Mouse (Mus musculus) adrenal gland, adult 2 months (tissue): Measurements from ENCODE around the gene Tchp. TPM values are rescaled to one million over a fixed set of nuclear protein-coding genes. Genes with fewer than 3 reads are reported as not detected.

Source experiments
- DNase-seq: peaks from one replicate; pipeline ENCODE4 v3.0.0; 2021
- polyA plus RNA-seq: library from polyadenylated mRNA; depleted of rRNA; stranded (reverse); fragments of >200 nt; gene quantifications from 2 replicates; pipeline ENCODE4 v1.2.3, GENCODE M21; 2012
- total RNA-seq, 2 experiments: library from RNA; stranded (reverse); gene quantifications; 2 replicates each; pipeline ENCODE4 v1.2.3; 2021

Tchp gene
- total and polyA plus RNA-seq, 3 experiments, result 5.5 to 14.2 (median 7.6) TPM

DNA sequence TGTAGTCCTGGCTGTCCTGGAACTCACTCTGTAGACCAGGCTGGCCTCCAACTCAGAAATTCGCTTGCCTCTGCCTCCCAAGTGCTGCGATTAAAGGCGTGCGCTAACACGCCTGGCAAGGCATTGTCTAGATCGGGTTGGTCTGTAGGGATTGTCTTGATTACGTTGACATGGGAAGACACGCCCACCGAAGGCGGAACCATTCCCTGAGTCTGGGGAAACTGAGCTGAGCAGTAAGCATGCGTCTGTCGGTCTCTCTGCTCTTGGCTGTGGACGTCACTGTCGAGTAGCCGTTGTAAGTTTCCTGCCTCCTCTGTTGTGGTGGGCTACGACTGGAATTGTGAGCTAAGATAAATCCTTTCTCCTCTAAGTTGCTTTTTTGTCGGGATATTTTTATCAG lies 10.6 kb upstream of the Tchp start:
- DNase-seq, result no peak

DNA sequence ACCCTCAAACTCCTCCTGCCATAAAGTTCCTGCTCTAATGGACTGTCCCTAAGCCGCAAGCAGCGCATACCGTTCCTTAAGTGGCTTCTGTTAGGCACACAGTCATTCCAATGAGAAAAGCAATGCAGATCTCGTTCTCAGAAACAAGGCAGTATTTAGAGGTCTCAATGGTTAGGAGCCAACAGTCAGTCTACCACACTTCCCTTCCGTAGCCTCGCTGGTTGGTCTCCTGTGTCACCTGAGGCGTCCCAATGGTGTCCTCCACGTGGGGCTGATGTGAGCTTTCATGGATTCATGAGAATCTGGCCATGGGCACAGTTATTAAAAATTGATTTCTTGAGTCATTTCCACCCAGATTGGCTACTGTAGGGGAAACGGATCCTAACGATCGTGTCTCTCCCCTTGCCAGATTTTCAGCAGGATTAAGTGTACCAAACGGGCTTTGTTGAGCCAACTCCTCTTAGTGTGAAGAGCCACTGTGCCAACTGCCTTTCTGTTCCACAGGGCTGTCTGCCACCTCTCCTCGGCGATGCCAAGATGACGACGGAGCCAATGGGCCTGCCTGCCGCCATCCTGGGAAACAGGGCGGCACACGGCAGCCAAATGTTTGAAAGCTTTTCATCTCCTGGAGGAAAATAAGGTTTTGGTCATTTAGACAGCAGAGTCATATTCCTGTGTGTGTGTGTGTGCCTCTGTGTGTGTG lies 9.4 kb upstream of the Tchp start:
- DNase-seq, result peak; percentile 33

DNA sequence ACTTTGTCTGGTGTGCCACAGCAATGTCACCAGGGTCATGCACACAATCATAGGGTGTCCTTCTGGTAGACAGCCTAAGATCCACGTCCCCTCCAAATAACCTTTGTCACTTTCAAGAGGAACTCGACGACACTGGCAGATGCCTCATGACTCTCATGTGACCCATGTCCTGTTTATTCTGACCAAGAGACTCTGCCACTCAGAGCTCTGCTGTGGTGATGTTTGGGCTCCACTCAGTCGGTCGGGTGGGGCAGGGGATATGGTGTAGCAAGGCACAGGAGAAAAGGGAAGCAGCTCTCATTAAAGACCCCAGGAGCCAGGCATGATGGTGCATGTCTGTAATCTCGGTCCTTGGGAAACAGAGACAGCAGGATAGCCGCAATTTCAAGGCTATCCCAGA lies 8.5 kb upstream of the Tchp start:
- no peak for DNase-seq

DNA sequence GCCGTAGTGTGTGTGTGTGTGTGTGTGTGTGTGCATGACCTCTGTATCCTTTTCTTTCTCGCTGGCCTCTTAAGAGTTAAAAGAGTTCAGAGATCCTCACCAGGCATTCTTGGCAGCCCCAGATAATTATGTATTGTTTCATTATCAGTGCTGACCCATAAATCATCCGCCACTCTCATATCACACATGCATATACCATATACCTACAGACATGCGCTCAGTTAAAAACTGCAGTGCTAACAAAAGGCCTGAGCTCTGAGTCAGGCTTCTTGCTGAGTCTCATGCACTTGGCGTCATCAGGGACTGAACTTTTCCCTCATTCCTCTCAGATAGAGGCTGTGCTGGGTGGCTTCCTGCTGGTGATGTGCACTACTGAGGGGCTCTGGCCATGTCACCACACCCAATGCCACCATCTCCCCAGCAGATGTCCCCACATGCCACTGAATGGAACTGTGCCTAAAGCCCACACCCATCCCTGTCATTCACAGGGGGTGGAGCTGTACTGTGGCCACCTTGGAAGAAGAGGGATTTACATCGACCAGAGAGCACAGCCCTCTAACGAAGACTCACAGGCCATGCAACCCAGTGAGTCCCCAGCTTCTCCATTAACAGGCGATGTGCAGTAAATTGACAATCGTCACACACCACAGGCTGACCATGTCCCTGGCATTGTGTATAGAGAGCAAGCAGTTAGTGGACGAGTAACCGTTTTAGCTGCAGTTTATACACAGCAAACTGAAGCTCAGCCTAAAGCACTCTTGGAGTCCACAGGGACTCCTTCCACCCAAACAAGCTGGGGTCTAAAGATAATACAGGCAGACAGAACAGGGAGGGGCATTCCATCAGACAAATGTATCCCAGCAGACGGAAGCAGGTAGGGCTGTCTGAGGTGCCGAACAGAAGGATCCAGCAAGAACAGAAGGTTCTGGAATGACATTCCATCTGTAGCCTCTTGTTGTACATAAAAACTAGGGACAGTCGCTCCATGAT lies 4.9 kb upstream of the Tchp start:
- no peak for DNase-seq

GRCm38 (mm10) chr5:114708491-114708890 lies 931 bp downstream of the Tchp start:
- no peak for DNase-seq

GRCm38 (mm10) chr5:114709357-114709756 lies 1.8 kb downstream of the Tchp start:
- DNase-seq, result no peak

GRCm38 (mm10) chr5:114714551-114714950 lies 7.0 kb downstream of the Tchp start:
- DNase-seq, result no peak

GRCm38 (mm10) chr5:114717292-114717691 lies 9.7 kb downstream of the Tchp start:
- DNase-seq, result no peak

DNA sequence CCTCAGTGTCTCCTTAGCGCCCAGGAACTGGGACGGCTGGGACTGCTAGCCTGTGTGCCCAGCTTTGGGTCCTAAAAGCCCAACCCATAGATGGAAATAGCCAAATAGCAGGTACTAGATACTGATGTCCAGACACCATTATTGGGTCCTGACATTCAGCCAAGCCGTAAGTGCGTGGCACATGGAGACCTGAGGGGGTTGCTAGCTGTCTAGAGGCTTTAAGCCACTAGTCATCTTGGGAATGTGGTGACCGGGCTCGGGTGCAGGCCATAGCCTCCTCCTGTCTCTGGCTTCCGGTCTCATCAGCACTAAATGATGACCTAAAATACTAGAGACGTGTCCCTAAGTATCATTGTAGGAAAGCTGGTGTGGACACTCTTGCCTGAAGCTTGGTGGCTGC lies 10.4 kb downstream of the Tchp start:
- no peak for DNase-seq

DNA sequence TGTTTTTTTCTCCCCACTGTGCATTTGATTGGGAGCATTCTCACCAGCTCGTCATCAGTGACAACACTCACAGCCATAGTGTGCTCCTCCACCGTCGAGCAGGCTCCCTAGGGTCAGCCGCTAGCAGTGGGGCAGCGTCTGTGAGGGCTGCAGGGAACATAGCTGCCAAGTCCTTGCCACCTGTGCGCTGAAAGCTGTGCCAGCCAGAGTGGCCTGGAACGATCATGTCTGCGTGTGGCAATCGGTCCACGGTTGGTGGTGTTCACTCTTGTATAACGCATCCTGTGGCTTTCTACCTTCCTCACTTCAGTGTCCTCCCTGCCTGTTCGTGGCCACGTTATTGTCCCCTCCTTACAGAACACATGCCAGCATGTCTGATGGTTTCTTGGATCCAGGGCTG lies 10.9 kb downstream of the Tchp start:
- no peak for DNase-seq

DNA sequence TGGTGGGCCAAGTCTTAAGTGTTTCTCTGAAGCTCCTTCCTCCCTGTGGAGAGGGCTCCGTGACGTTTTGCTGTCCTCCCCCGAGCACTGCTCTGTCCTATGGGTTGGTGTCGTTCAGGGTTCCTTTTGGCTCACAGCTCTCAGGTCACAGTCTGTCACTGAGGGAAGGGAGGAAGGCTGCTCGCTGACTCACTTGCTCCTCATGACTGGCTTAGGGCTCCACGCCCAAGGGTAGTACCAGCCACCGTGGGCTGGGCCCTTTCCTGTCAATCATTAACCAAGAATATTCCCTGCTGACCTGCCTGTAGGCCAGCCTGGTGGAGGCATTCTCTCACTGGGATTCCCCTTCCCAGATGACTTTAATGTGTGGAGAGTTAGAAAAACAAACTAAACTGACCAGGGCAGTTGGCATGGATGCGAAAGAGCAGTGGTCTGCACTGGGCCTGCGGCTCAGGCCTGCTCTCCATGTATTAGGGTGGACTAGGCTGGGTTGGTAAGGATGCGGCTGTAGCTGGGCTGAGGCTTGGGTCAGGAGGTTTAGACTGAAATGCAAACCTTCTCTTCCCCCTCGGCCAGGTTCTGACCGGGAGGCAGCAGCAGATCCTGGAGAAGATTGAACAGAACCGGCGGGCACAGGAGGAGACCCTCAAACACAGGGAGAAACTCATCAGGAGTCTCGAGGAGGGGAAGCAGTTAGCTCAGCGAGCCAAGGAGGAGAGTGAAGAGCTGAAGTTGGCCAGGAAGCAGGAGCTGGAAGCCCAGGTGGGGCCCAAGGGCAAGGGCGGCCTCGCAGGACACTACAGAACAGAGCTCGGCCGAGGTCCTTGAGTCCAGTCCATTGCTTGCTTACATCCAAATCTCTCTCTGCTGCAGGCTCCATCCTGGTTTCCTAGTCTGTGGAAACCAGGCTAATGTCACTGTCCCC lies 11.7 kb downstream of the Tchp start:
- DNase-seq, result peak; percentile 29

DNA sequence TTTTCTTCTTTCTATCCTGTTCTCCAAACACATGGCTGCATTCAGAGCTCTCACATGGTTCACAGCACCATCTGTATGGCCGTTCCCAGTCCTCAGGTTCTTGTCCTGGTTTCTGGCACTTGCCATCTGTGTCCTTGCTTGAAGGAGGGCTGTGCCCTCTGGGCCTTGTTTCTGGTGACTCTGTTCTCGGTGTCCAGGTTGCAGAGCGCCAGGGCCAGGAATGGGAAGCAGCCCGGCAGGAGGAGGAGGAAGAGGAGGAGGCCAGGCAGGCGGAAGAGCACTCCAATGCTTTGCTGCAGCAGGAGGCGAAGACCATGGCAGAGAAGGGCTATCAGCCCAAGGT lies 12.3 kb downstream of the Tchp start:
- no peak for DNase-seq

GRCm38 (mm10) chr5:114720784-114721183 lies 13.2 kb downstream of the Tchp start:
- no peak for DNase-seq

- no peak for DNase-seq
These were observed 14.4 kb downstream of the Tchp start for GRCm38 (mm10) chr5:114721969-114722368.

DNA sequence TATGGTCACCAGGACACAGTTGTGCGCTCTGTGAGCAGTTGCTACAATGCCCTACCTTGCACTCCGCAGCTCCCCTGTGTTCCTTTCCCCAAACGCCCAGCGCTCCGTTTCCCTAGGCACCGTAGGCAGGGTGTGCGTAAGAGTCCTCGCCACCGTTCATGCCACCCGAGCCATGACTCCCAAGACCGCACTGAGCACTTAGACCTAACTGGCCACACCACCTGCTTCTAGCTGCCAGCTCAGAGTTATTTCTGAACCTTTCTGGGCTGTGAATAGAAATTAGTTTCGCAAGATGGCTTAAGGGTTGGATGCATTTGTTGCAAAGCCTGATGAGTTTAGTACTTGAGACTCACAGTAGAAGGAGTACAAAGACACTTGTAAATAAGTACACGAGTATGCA lies 15.3 kb downstream of the Tchp start:
- DNase-seq, result no peak

DNA sequence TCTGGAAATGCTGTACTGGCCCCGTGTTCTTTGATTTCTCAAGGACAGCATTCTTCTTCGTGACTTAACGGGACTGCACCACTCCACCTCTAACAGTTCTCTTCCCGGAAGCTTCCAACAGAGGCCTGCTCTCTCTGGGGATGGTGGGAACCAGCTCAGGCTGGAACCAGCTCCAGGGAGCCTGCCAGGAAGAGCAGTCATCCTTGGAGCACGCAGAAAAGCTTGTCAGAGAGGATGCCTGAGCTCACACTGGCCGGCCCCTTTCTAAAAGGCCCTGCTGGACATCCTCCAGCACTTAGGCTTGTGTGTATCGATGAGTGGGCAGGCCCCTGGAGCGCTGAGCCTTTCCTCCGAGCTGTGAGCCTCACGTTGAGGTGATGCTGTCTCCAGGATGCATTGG lies 20.6 kb downstream of the Tchp start:
- DNase-seq, result peak; percentile 58

- DNase-seq, result no peak
These were observed 22.6 kb downstream of the Tchp start for GRCm38 (mm10) chr5:114730129-114730528.

DNA sequence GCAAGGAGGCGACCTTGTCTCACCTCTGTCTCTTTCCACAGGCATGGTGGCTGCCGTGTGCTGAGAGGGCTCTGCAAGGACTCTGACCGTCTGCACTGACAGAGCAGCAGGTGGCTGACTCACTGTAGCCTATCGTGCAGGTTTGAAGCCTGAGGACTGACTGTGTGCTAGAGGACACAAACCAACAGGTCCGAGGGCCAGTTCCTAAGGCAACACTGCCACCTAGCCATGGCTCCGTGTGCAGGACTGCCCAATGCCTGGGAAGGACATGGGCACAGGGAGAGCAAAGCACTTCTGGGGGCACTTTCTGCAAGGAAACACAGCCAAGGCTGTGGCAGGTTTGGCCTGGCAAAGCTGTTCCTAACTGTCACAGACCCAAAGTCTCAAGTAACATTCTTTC lies 23.9 kb downstream of the Tchp start:
- DNase-seq, result no peak

DNA sequence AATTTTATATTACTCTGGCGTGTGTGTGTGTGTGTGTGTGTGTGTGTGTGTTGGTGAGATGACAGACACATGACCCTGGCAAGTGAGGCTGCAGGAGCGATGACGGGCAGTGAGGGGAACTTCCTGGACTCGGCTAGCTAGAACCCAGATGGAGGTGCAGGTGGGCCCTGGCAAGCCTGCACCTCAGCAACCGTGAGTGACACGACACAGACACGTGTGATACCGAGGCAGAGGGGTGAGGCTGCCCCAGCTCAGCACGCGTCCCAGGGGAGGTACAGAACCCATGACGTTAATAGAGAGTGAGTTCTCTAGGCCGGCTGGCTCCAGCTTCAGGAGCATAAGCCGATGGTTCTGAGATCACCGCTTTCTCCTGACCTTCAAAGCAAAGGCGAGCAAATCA lies 24.4 kb downstream of the Tchp start:
- no peak for DNase-seq

DNA sequence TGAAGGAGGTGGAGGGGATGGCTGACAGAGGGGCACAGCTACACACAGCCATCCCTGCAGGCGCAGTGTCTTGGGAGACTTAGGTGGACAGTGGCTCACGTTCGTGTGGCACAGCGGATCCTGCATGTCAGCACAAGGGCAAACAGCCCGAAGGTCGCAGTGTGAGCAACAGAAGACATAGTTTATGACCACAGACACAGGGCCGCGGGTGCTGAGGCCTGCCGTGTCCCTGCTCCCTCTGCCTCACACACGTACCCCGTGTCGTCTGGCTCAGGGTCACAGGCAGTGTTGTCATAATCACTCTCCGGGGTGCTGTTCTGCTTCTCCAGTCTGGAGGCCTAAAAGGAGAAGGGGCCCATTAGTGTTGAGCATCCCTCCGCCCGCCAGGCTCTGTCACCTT lies 26.0 kb downstream of the Tchp start:
- peak; percentile 82 for DNase-seq

- DNase-seq, result no peak
These were observed 29.7 kb downstream of the Tchp start for GRCm38 (mm10) chr5:114737090-114737887.
